Mouse (Mus musculus) neural tube, embryonic 15.5 days (tissue): ENCODE data around the gene Cacna1a. TPM values are rescaled to one million over a fixed set of nuclear protein-coding genes. Genes with fewer than 3 reads are reported as not detected.

Experiments used
- ATAC-seq: fragments of 200-750 bp; cut with Nextera tagmentation; 2 replicates; pipeline ENCODE4 v1.8.0; 2017; ENCODE audit warnings: mild to moderate bottlenecking, moderate TSS enrichment, moderate library complexity; ENCODE audit not compliant: low FRiP score
- H3K27ac ChIP-seq: fragments of 300-500 bp; sonication (generic); replicated peaks from 2 replicates; pipeline ENCODE4 v1.5.1; 2015; ENCODE audit warnings: mild to moderate bottlenecking, inconsistent platforms
- H3K27me3 ChIP-seq: fragments of 300-500 bp; sonication (generic); replicated peaks from 2 replicates; pipeline ENCODE4 v1.6.1; 2015; ENCODE audit warnings: inconsistent platforms
- H3K36me3 ChIP-seq: fragments of 300-500 bp; sonication (generic); 2 replicates; pipeline ENCODE4 v1.6.1; 2015; ENCODE audit warnings: inconsistent platforms
- H3K4me1 ChIP-seq: fragments of 300-500 bp; sonication (generic); 2 replicates; pipeline ENCODE4 v1.6.1; 2015; ENCODE audit warnings: inconsistent platforms
- H3K4me2 ChIP-seq: fragments of 300-500 bp; sonication (generic); 2 replicates; pipeline ENCODE4 v1.6.1; 2015; ENCODE audit warnings: inconsistent platforms, mild to moderate bottlenecking, moderate library complexity
- H3K4me3 ChIP-seq: fragments of 300-500 bp; sonication (generic); replicated peaks from 2 replicates; pipeline ENCODE4 v1.5.1; 2015; ENCODE audit warnings: mild to moderate bottlenecking, inconsistent platforms
- H3K9ac ChIP-seq: fragments of 300-500 bp; sonication (generic); replicated peaks from 2 replicates; pipeline ENCODE4 v1.6.1; 2015; ENCODE audit warnings: mild to moderate bottlenecking, inconsistent platforms
- H3K9me3 ChIP-seq: fragments of 300-500 bp; sonication (generic); replicated peaks from 2 replicates; pipeline ENCODE4 v1.6.1; 2016; ENCODE audit warnings: inconsistent platforms
- WGBS: fragments of 180-500 bp; shearing (Covaris S2); methylation state at CpG from one replicate; pipeline ENCODE4 v1.1.7; 2015; ENCODE audit warnings: mixed read lengths; 5-methylcytosine and 5-hydroxymethylcytosine counted together
- polyA plus RNA-seq: library from polyadenylated mRNA; unstranded; fragments of >200 nt; fragmentation: Nextera tagmentation; extraction: Ambion mirVana; gene quantifications from 2 replicates; pipeline ENCODE4 v1.2.1, GENCODE M21; 2015

Cacna1a gene
- polyA plus RNA-seq, 1 experiment from 2014 or later = 23.6 TPM

DNA sequence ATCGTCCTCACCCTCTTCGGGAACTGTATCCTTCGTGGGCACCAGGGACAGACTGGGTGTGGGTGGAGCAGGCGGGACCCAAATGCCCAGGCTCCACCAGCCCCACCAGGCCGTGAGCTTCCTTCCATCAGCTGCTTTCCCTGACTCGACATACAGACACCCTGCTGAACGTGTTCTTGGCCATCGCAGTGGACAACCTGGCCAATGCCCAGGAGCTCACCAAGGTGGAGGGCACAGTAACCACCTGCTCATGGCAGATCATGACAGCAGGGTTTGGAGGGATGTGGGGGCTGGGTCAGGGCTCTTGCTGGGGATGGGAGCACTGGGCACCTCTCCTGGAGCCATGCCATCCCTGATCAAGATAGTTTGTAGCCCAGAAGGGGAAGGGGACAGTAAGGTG, 164.9 kb downstream of the Cacna1a start:
- Histone ChIP-seq H3K36me3 (peaks cover 46% of the 10 kb centered on the region), H3K4me2 (no peak overlapping the region), H3K27ac (no peak overlapping the region), H3K9ac (no peak overlapping the region; the same call in 1 of the 2 replicates), H3K9me3 (no peaks in the 10 kb centered on the region), H3K4me1 (peaks cover 13% of the 10 kb centered on the region), H3K27me3 (peaks cover 23% of the 10 kb centered on the region), H3K4me3 (no peak overlapping the region)
- WGBS = 92% methylated on average over 8 of the region's 8 CpGs
- no peak for ATAC-seq

- H3K4me2 ChIP-seq = no peak overlapping the region
- peaks cover 43% of the 10 kb centered on the region for H3K36me3 ChIP-seq
- WGBS = 85% methylated on average over 4 of the region's 4 CpGs
- no peak for ATAC-seq
- H3K4me3 ChIP-seq = no peak overlapping the region
- peaks cover 28% of the 10 kb centered on the region for H3K27me3 ChIP-seq
- peak overlapping the region; percentile 79; the same call in 1 of the 2 replicates for H3K27ac ChIP-seq
- H3K9ac ChIP-seq = no peak overlapping the region
- H3K9me3 ChIP-seq = no peaks in the 10 kb centered on the region
- peaks cover 13% of the 10 kb centered on the region for H3K4me1 ChIP-seq
These were observed 165.4 kb downstream of the Cacna1a start for GRCm38 (mm10) chr8:84553617-84554016.

DNA sequence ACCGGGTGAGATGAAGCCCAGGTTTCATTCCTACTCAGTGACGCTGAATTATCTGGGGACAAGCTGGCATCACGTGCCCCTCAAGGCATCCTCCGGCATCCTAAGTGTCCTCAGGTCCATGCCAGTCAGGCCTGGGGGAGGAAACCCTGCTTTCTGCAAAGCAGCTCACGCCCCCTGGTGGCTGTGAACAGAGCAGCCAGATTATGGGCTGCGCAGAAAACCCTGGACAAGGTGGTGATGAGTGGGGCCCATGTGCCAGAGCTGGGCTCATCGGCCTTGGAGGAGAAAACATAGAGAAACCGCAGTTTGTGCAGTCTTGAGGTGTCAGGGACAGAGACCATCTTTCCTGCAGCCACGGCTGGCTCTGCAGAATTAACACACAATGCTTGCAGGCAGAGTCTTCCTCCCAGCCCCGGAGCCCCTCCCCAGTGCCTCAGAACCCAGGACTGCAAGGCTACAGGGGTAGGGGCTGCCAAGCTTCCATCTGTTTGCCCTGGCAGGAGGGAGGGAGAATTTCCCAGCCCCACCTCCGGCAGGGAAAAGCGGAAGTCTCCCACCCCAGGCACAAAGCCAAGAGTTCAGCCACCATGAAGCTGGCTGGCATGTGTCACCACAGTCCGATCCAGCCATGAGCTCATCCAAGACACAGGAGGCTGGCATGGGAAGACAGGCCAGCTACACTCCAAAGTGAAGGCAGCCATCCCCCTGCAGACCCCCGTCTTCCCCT, 166.2 kb downstream of the Cacna1a start:
- peak; percentile 76 for ATAC-seq
- peaks cover 35% of the 10 kb centered on the region for H3K36me3 ChIP-seq
- H3K9ac ChIP-seq = no peak overlapping the region
- 39% methylated on average over 14 of the region's 14 CpGs for WGBS
- peaks cover 35% of the 10 kb centered on the region for H3K27me3 ChIP-seq
- H3K4me1 ChIP-seq = peaks cover 19% of the 10 kb centered on the region
- H3K4me2 ChIP-seq = peak overlapping the region; percentile 25
- no peak overlapping the region for H3K4me3 ChIP-seq
- H3K9me3 ChIP-seq = no peaks in the 10 kb centered on the region
- H3K27ac ChIP-seq = peak overlapping the region; percentile 79

DNA sequence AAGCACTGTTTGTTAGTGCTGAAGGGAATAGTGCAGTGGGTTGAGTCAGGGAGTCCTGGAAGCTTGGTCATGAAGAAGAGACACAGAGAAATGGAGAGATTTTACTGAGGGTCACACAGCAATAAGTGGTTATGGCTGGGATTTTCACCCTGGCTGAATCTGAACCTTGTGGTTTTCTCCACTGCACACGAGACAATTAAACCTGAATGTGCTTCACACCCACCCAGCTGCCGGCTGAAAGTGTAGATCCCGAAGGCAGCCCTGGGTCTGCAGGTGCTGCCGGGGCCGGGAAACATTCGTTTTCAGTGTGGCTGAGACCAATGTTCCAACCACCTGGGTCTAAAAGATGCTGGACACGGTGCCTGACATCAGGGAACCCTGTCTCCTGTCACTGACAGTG, 167.0 kb downstream of the Cacna1a start:
- Histone ChIP-seq H3K9ac (no peak overlapping the region), H3K9me3 (no peaks in the 10 kb centered on the region), H3K4me2 (no peak overlapping the region), H3K36me3 (peaks cover 33% of the 10 kb centered on the region), H3K27me3 (peaks cover 40% of the 10 kb centered on the region), H3K27ac (peak overlapping the region; percentile 79), H3K4me1 (peaks cover 20% of the 10 kb centered on the region), H3K4me3 (no peak overlapping the region)
- 64% methylated on average over 7 of the region's 7 CpGs for WGBS
- ATAC-seq = no peak

DNA sequence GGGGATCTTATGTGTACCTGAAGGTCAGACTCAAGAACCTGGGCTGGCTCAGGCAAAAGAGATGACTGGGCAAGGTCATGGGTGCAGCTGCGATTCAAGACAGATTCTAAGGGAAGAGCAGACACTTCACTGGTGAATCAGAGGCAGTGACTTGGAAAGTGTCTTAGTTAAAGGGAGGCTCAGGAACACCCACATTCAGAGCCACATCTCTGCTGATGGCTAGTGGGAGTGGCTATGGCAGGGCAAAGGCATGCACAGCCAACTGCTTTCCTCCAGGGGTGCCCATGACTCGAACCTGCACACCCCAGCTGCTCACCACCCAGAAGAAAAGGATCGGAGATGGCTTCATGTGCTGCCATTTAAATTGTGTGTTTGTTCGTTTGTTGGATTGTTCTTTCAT, 169.7 kb downstream of the Cacna1a start:
- Histone ChIP-seq H3K27ac (no peak overlapping the region), H3K9me3 (no peaks in the 10 kb centered on the region), H3K4me3 (no peak overlapping the region), H3K4me2 (no peak overlapping the region), H3K27me3 (peaks cover 40% of the 10 kb centered on the region), H3K4me1 (peaks cover 20% of the 10 kb centered on the region), H3K36me3 (peaks cover 17% of the 10 kb centered on the region), H3K9ac (no peak overlapping the region)
- WGBS = 75% methylated on average over 4 of the region's 4 CpGs
- ATAC-seq = no peak

DNA sequence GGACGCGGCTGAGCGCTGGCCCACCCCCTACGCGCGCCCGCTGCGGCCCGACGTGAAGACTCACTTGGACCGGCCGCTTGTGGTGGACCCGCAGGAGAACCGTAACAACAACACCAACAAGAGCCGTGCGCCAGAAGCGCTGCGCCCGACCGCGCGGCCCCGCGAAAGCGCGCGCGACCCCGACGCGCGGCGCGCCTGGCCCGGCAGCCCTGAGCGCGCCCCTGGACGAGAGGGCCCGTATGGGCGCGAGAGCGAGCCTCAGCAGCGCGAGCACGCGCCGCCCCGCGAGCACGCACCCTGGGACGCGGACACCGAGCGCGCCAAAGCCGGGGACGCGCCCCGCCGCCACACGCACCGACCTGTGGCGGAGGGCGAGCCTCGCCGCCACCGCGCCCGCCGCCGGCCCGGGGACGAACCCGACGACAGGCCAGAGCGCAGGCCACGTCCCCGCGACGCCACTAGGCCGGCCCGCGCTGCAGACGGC, 170.9 kb downstream of the Cacna1a start:
- H3K9ac ChIP-seq = 0 out of 2 replicates have a peak overlapping the region, but pooled peaks have one; percentile 5
- under 1% methylated on average over 65 of the region's 84 CpGs for WGBS

DNA sequence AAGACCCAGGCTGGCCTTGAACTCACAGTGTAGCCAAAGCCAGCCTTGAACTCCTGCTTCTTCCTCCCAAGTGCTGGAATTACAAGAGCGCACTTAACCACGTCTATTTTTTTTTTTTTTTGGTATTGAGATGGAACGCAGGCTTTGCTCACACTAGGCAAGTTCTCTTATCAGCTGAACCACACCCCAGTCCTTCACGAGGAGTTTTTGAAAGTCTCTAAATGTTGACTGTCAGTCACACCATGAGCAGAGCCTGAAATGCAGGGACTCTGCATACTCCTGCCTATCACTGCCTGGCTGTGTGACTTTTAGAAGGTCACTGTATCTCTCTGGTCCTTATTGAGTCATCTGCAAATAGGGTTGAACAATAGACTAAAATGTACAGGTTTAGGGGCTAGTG, 173.5 kb downstream of the Cacna1a start:
- Histone ChIP-seq H3K36me3 (peaks cover 26% of the 10 kb centered on the region), H3K27me3 (peaks cover 30% of the 10 kb centered on the region), H3K4me2 (no peak overlapping the region), H3K27ac (no peak overlapping the region), H3K9ac (no peak overlapping the region), H3K4me1 (peaks cover 16% of the 10 kb centered on the region; the same call in 1 of the 2 replicates), H3K4me3 (no peak overlapping the region), H3K9me3 (no peaks in the 10 kb centered on the region)
- ATAC-seq = no peak
- WGBS = 90% methylated on average over 4 of the region's 4 CpGs

More for the DNA sequence above, 170.9 kb downstream of the Cacna1a start:
- Histone ChIP-seq H3K36me3 (peaks cover 17% of the 10 kb centered on the region), H3K9me3 (no peaks in the 10 kb centered on the region), H3K4me3 (peak overlapping the region; percentile 35), H3K27ac (no peak overlapping the region), H3K4me1 (peaks cover 21% of the 10 kb centered on the region), H3K4me2 (peak overlapping the region; percentile 55), H3K27me3 (peaks cover 40% of the 10 kb centered on the region)
- ATAC-seq = no peak

GRCm38 (mm10) chr8:84564042-84564441, 175.8 kb downstream of the Cacna1a start:
- no peak overlapping the region for H3K9ac ChIP-seq
- WGBS = 64% methylated on average over 1 of the region's 1 CpGs
- H3K36me3 ChIP-seq = peaks cover 33% of the 10 kb centered on the region
- H3K4me2 ChIP-seq = no peak overlapping the region
- H3K27ac ChIP-seq = no peak overlapping the region
- H3K27me3 ChIP-seq = peaks cover 9% of the 10 kb centered on the region
- peaks cover 14% of the 10 kb centered on the region; the same call in 1 of the 2 replicates for H3K4me1 ChIP-seq
- ATAC-seq = peak; percentile 65; the same call in 1 of the 2 replicates
- H3K9me3 ChIP-seq = no peaks in the 10 kb centered on the region
- H3K4me3 ChIP-seq = no peak overlapping the region

DNA sequence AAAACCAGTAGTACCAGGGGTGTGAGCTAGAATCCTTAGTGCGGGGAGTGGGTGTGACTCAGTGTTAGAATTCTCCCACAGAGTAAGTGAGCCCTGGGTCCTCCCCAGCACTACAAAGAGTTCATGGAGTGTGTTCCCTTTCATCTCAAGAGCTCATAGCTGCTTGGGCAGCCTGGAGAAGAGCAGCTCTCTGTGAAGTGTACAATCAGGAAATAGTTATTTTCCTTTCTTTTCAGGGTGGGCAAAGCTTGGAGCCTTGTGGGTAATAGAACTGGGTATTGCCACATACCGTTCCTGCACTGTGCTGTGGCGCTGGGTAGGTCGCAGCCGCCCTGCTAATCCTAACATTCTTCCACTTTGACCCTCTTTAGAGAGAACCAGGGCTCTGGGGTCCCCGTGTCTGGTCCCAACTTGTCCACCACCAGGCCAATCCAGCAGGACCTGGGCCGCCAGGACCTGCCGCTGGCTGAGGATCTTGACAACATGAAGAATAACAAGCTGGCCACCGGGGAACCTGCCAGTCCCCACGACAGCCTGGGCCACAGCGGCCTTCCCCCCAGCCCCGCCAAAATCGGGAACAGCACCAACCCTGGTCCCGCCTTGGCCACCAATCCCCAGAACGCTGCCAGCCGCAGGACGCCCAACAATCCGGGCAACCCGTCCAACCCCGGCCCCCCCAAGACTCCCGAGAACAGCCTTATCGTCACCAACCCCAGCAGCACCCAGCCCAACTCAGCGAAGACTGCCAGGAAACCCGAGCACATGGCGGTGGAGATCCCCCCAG, 177.5 kb downstream of the Cacna1a start:
- peaks cover 33% of the 10 kb centered on the region for H3K36me3 ChIP-seq
- H3K9me3 ChIP-seq = no peaks in the 10 kb centered on the region
- 0 out of 2 replicates have a peak, but pooled peaks cover 9% of the 10 kb centered on the region for H3K4me1 ChIP-seq
- H3K9ac ChIP-seq = no peak overlapping the region
- H3K27me3 ChIP-seq = no peaks in the 10 kb centered on the region
- H3K4me2 ChIP-seq = no peak overlapping the region
- WGBS = 80% methylated on average over 25 of the region's 25 CpGs
- ATAC-seq = no peak
- no peak overlapping the region for H3K4me3 ChIP-seq
- no peak overlapping the region for H3K27ac ChIP-seq

GRCm38 (mm10) chr8:84566816-84567413, 178.7 kb downstream of the Cacna1a start:
- no peak overlapping the region for H3K4me2 ChIP-seq
- WGBS = 86% methylated on average over 12 of the region's 12 CpGs
- H3K27me3 ChIP-seq = no peaks in the 10 kb centered on the region
- no peak overlapping the region for H3K27ac ChIP-seq
- H3K4me3 ChIP-seq = no peak overlapping the region
- 0 out of 2 replicates have a peak, but pooled peaks cover 9% of the 10 kb centered on the region for H3K4me1 ChIP-seq
- H3K9ac ChIP-seq = no peak overlapping the region
- H3K36me3 ChIP-seq = peaks cover 38% of the 10 kb centered on the region
- no peak for ATAC-seq
- H3K9me3 ChIP-seq = no peaks in the 10 kb centered on the region

GRCm38 (mm10) chr8:84567541-84567940, 179.3 kb downstream of the Cacna1a start:
- H3K9me3 ChIP-seq = no peaks in the 10 kb centered on the region
- ATAC-seq = no peak
- no peak overlapping the region for H3K27ac ChIP-seq
- H3K4me2 ChIP-seq = no peak overlapping the region
- H3K27me3 ChIP-seq = no peaks in the 10 kb centered on the region
- H3K36me3 ChIP-seq = peaks cover 44% of the 10 kb centered on the region
- H3K4me1 ChIP-seq = 0 out of 2 replicates have a peak, but pooled peaks cover 9% of the 10 kb centered on the region
- no peak overlapping the region for H3K9ac ChIP-seq
- 80% methylated on average over 19 of the region's 19 CpGs for WGBS
- no peak overlapping the region for H3K4me3 ChIP-seq
